Mouse (Mus musculus) liver, embryonic 14 days (tissue): ENCODE data around the gene Zbtb44. TPM values are rescaled to one million over a fixed set of nuclear protein-coding genes. Genes with fewer than 3 reads are reported as not detected.

Experiments
- polyA plus RNA-seq: library from polyadenylated mRNA; depleted of rRNA; stranded (reverse); fragments of >200 nt; gene quantifications from 2 replicates; pipeline ENCODE4 v1.2.3, GENCODE M21; 2012; rRNA removed

Zbtb44 gene
- 4.2 and 4.9 TPM in 2 replicates for polyA plus RNA-seq

DNA sequence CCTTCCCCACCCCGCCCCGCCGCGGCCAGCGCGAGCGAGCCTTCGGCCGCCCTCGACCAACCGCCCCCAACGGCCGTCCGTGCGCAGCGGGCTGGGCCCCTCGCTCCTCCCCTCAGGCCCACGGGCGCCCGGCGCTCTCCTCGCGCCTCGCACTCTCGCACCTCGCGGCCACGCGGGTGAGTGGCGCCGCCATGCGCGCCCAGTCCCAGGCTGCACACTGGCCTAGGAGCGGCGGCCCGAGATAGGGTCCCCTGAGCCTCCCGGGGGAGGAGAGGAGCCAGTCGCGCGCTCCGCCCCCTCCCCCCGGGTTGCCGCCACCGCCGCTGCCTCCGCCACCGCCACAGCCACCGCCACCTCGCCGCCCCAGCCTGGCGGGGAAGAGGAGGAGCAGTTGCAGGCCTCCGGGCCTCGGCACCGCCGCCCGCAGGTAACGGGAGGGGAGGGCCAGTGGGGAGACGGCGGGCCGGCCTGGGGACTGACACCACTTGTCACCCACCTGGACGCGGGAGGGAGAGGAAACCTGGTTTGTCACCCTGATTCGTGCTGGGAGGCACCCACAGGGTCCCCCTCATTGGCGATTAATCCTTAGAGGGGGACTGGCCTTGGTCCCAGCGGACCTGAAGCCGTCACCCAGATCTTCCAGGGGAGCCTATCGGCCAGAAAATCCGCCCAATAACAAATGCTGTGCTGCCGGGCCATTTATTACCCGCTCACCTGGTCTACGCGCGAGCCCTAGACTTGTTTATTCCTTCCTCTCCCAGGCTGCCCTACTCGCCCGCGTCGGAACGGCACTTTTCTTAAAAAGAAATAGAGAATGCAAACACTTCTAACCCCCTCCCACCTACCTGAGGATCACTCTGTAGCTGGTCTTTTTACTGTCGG lies at the start of gene Zbtb44:
Gene Zbtb44 (plus strand): TSS at position 113 of the 882 bp plus-strand sequence.

Other genes starting within 250 kb of the Zbtb44 start
- 0.22 and 0.66 TPM in 2 replicates for gene Adamts15, start 108.2 kb upstream of the Zbtb44 start, polyA plus RNA-seq
- 0.02 and 0.10 TPM in 2 replicates for gene Adamts8, start 88.1 kb upstream of the Zbtb44 start, polyA plus RNA-seq
- gene St14, start 101.2 kb downstream of the Zbtb44 start, polyA plus RNA-seq = 0.21 and 0.26 TPM in 2 replicates
- gene Aplp2, start 181.2 kb downstream of the Zbtb44 start, polyA plus RNA-seq = 120 and 134 TPM in 2 replicates
- gene Prdm10, start 249.9 kb downstream of the Zbtb44 start, polyA plus RNA-seq = 4.9 and 5.5 TPM in 2 replicates